Mouse (Mus musculus) embryo, embryonic 11 days (tissue): ENCODE measurements around the gene Mthfr.
A peak's percentile ranks its signal among the peaks of the same experiment; 100 is the strongest.

Source experiments
- DNase-seq: peaks from one replicate; pipeline ENCODE4 v3.0.0-alpha.2; 2015

Mthfr gene

GRCm38 (mm10) chr4:148038600-148039253 lies at the start of gene Mthfr, which contains the start of gene Clcn6:
TSS of gene Mthfr (plus strand) at chr4:148039077.
TSS of gene Clcn6 (minus strand) at chr4:148038821.
- DNase-seq: peak; percentile 100

GRCm38 (mm10) chr4:147993571-147994095 lies 45.2 kb upstream of the Mthfr start:
- no peak for DNase-seq

GRCm38 (mm10) chr4:147995311-147995710 lies 43.6 kb upstream of the Mthfr start:
- DNase-seq: no peak

- DNase-seq: no peak
These were observed 38.6 kb upstream of the Mthfr start, which contains the start of gene Nppa for GRCm38 (mm10) chr4:148000202-148000772. TSS of gene Nppa (plus strand) at chr4:148000722.

GRCm38 (mm10) chr4:148001013-148001789 lies 37.7 kb upstream of the Mthfr start:
- DNase-seq: no peak

- peak; percentile 37 for DNase-seq
These were observed 37.0 kb upstream of the Mthfr start for GRCm38 (mm10) chr4:148001866-148002265.

- DNase-seq: no peak
These were observed 34.5 kb upstream of the Mthfr start for GRCm38 (mm10) chr4:148004361-148004760.

- peak; percentile 13 for DNase-seq
These were observed 30.5 kb upstream of the Mthfr start for GRCm38 (mm10) chr4:148008412-148008811.

- no peak for DNase-seq
These were observed 29.2 kb upstream of the Mthfr start for GRCm38 (mm10) chr4:148009641-148010040.

GRCm38 (mm10) chr4:148011332-148011731 lies 27.5 kb upstream of the Mthfr start:
- DNase-seq: no peak

GRCm38 (mm10) chr4:148012216-148012615 lies 26.7 kb upstream of the Mthfr start:
- DNase-seq: no peak

GRCm38 (mm10) chr4:148015418-148015817 lies 23.5 kb upstream of the Mthfr start:
- peak; percentile 9 for DNase-seq

GRCm38 (mm10) chr4:148016981-148017380 lies 21.9 kb upstream of the Mthfr start:
- DNase-seq: no peak

GRCm38 (mm10) chr4:148018410-148018809 lies 20.5 kb upstream of the Mthfr start:
- DNase-seq: no peak

GRCm38 (mm10) chr4:148024003-148024402 lies 14.9 kb upstream of the Mthfr start:
- no peak for DNase-seq

- no peak for DNase-seq
These were observed 9.6 kb upstream of the Mthfr start for GRCm38 (mm10) chr4:148029297-148029696.

- no peak for DNase-seq
These were observed 8.4 kb upstream of the Mthfr start for GRCm38 (mm10) chr4:148030506-148030905.

GRCm38 (mm10) chr4:148033858-148034410 lies 4.9 kb upstream of the Mthfr start:
- DNase-seq: no peak

GRCm38 (mm10) chr4:148035440-148035839 lies 3.4 kb upstream of the Mthfr start:
- no peak for DNase-seq

GRCm38 (mm10) chr4:148038079-148038599 lies 738 bp upstream of the Mthfr start:
- DNase-seq: no peak

GRCm38 (mm10) chr4:148039254-148040028 lies 564 bp downstream of the Mthfr start:
- no peak for DNase-seq
